Mouse (Mus musculus) heart, embryonic 12.5 days (tissue): ENCODE data around the gene Rdm1. TPM values are rescaled to one million over a fixed set of nuclear protein-coding genes. Genes with fewer than 3 reads are reported as not detected.

Source experiments
- ATAC-seq: fragments of 200-750 bp; cut with Nextera tagmentation; 2 replicates; pipeline ENCODE4 v1.8.0; 2017; ENCODE audit warnings: moderate TSS enrichment, moderate library complexity; ENCODE audit not compliant: insufficient number of reproducible peaks, low FRiP score
- H3K27ac ChIP-seq: fragments of 300-500 bp; sonication (generic); 2 replicates; pipeline ENCODE4 v1.5.1; 2016; ENCODE audit warnings: mild to moderate bottlenecking, moderate library complexity; ENCODE audit not compliant: poor library complexity, severe bottlenecking
- H3K27me3 ChIP-seq: fragments of 300-500 bp; sonication (generic); replicated peaks from 2 replicates; pipeline ENCODE4 v1.6.1; 2016; ENCODE audit warnings: mild to moderate bottlenecking, moderate library complexity
- H3K36me3 ChIP-seq: fragments of 300-500 bp; sonication (generic); 2 replicates; pipeline ENCODE4 v1.6.1; 2016; ENCODE audit warnings: mild to moderate bottlenecking, moderate library complexity
- H3K4me1 ChIP-seq: fragments of 300-500 bp; sonication (generic); replicated peaks from 2 replicates; pipeline ENCODE4 v1.6.1; 2016; ENCODE audit warnings: mild to moderate bottlenecking
- H3K4me2 ChIP-seq: fragments of 300-500 bp; sonication (generic); 2 replicates; pipeline ENCODE4 v1.6.1; 2016; ENCODE audit warnings: mild to moderate bottlenecking, moderate library complexity
- H3K4me3 ChIP-seq: fragments of 300-500 bp; sonication (generic); 2 replicates; pipeline ENCODE4 v1.5.1; 2016; ENCODE audit warnings: mild to moderate bottlenecking
- H3K9ac ChIP-seq: fragments of 300-500 bp; sonication (generic); 2 replicates; pipeline ENCODE4 v1.6.1; 2016; ENCODE audit warnings: mild to moderate bottlenecking, moderate library complexity
- H3K9me3 ChIP-seq: fragments of 300-500 bp; sonication (generic); replicated peaks from 2 replicates; pipeline ENCODE4 v1.6.1; 2016; ENCODE audit warnings: mild to moderate bottlenecking, moderate library complexity
- WGBS: fragments of 180-500 bp; shearing (Covaris S2); methylation state at CpG from one replicate; pipeline ENCODE4 v1.1.7; 2016; 5-methylcytosine and 5-hydroxymethylcytosine counted together
- polyA plus RNA-seq: library from polyadenylated mRNA; unstranded; fragments of >200 nt; fragmentation: Nextera tagmentation; extraction: Ambion mirVana; gene quantifications from 2 replicates; pipeline ENCODE4 v1.2.1, GENCODE M21; 2016

Gene Rdm1
- polyA plus RNA-seq, 1 experiment from 2014 or later, result 28.3 TPM

DNA sequence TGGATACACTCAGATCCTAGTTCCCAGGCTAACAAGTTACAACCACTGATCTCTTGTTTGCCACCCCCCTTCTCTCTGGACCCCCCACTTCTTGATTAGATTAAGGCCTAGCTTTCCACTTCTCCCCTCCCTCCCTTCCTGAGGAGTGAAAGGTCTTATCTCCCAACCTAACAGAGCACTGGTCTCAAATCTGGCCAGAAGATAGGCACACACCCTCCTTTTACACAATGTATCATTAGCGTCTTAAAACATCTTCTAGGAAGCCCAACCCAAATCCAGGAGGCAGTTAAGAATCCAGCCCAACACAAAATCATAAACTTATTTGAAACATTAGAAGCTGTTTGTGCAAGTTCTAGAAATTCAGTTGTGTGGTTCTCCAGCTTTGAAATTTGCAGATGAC is 43.3 kb downstream of the Rdm1 start:
- no peak overlapping the region for H3K9ac ChIP-seq
- WGBS, result 35% methylated on average over 1 of the region's 1 CpGs
- H3K4me1 ChIP-seq, result peaks cover 57% of the 10 kb centered on the region

GRCm38 (mm10) chr11:101671255-101671654 is 44.3 kb downstream of the Rdm1 start:
- Histone ChIP-seq H3K4me1 (peaks cover 57% of the 10 kb centered on the region), H3K9me3 (no peaks in the 10 kb centered on the region), H3K4me2 (no peak overlapping the region), H3K27me3 (no peaks in the 10 kb centered on the region), H3K4me3 (no peak overlapping the region), H3K36me3 (no peaks in the 10 kb centered on the region), H3K9ac (no peak overlapping the region), H3K27ac (no peak overlapping the region)
- no peak for ATAC-seq
- WGBS, result 70% methylated on average over 4 of the region's 4 CpGs

More for the DNA sequence above, 43.3 kb downstream of the Rdm1 start:
- ATAC-seq, result no peak
- no peak overlapping the region for H3K4me3 ChIP-seq
- no peaks in the 10 kb centered on the region for H3K9me3 ChIP-seq
- no peaks in the 10 kb centered on the region for H3K27me3 ChIP-seq
- no peaks in the 10 kb centered on the region for H3K36me3 ChIP-seq
- no peak overlapping the region for H3K4me2 ChIP-seq
- H3K27ac ChIP-seq, result peak overlapping the region; percentile 83; the same call in 1 of the 2 replicates

GRCm38 (mm10) chr11:101673010-101673642 is 46.1 kb downstream of the Rdm1 start:
- ATAC-seq, result peak; percentile 65
- no peaks in the 10 kb centered on the region for H3K36me3 ChIP-seq
- peak overlapping the region; percentile 85 for H3K27ac ChIP-seq
- peak overlapping the region; percentile 17; the same call in 1 of the 2 replicates for H3K9ac ChIP-seq
- H3K4me3 ChIP-seq, result no peak overlapping the region
- H3K4me2 ChIP-seq, result peak overlapping the region; percentile 48
- H3K4me1 ChIP-seq, result peaks cover 44% of the 10 kb centered on the region
- no peaks in the 10 kb centered on the region for H3K27me3 ChIP-seq
- H3K9me3 ChIP-seq, result no peaks in the 10 kb centered on the region
- WGBS, result 11% methylated on average over 16 of the region's 16 CpGs

- Histone ChIP-seq H3K4me1 (peaks cover 35% of the 10 kb centered on the region), H3K36me3 (no peaks in the 10 kb centered on the region), H3K4me2 (no peak overlapping the region), H3K27ac (peak overlapping the region; percentile 85), H3K9me3 (no peaks in the 10 kb centered on the region), H3K9ac (no peak overlapping the region), H3K27me3 (no peaks in the 10 kb centered on the region), H3K4me3 (no peak overlapping the region)
- no peak for ATAC-seq
- 81% methylated on average over 5 of the region's 5 CpGs for WGBS
Observed at GRCm38 (mm10) chr11:101674106-101674505, 47.1 kb downstream of the Rdm1 start.

DNA sequence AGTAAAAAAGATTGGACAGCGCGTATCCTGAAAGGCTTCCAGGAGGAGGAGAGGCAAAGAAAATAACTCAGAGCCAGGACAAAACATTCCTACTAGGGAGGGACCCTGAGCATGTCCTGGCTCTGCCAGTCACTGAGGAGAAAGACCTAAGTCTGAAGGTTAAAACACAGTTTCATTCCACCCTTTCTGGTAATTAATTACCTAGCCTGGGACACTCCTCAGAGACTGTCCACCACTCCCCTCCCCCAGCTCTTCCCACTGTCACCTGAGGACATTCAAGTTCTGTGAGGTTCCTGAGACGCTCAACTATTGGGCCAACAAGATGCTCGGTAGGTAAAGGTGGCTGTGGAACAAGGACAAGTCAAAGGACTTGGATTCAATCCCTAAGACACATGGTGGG is 48.4 kb downstream of the Rdm1 start:
- Histone ChIP-seq H3K36me3 (no peaks in the 10 kb centered on the region), H3K9ac (no peak overlapping the region), H3K9me3 (no peaks in the 10 kb centered on the region), H3K4me2 (no peak overlapping the region), H3K4me3 (no peak overlapping the region), H3K27ac (no peak overlapping the region), H3K27me3 (no peaks in the 10 kb centered on the region), H3K4me1 (peaks cover 27% of the 10 kb centered on the region)
- 84% methylated on average over 4 of the region's 4 CpGs for WGBS
- ATAC-seq, result no peak

DNA sequence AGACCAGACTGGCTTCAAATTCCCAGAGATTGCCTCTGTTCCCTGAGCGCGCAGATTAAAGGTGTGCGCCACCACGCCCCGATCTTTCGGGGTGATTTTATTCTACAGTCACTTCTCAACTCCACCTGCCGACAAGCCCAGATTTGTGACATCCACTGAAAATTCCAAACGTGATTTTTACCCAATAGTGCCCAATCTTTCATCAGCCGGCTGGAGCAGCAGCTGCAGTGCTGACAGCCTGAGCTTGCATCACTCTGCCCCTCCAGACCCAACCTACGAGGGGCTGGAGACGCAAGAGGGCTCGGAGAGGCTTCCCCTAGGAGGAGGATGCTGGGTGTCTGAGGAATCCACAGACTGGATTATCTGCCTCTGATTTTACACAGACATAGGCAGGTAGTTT is 50.7 kb downstream of the Rdm1 start:
- Histone ChIP-seq H3K36me3 (no peaks in the 10 kb centered on the region), H3K9ac (no peak overlapping the region), H3K27me3 (no peaks in the 10 kb centered on the region), H3K27ac (no peak overlapping the region), H3K4me3 (no peak overlapping the region), H3K4me2 (no peak overlapping the region), H3K9me3 (no peaks in the 10 kb centered on the region), H3K4me1 (peaks cover 29% of the 10 kb centered on the region)
- WGBS, result 67% methylated on average over 12 of the region's 12 CpGs
- ATAC-seq, result no peak

DNA sequence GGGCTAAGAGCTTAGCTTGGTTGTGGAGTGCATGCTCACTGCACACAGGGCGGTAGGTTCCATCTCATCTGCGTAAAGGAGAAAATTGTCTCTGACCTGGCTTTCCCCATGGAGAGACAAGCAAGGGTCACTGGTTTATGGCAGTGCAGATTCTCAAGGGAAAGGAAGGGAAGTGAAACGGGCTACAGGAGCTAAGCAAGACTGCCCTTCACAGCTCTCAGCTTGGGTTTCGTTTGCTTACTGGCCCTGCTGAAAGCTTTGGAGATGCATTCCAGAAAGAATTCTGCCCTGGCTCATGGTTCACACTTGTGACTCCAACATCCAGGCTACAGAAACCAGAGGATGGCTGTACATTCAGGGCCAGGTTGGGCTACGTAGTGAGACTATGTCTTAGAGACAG is 51.8 kb downstream of the Rdm1 start:
- no peaks in the 10 kb centered on the region for H3K36me3 ChIP-seq
- no peaks in the 10 kb centered on the region for H3K9me3 ChIP-seq
- H3K27me3 ChIP-seq, result no peaks in the 10 kb centered on the region
- no peak overlapping the region for H3K4me3 ChIP-seq
- ATAC-seq, result no peak
- WGBS, result 64% methylated on average over 5 of the region's 5 CpGs
- H3K4me1 ChIP-seq, result peaks cover 18% of the 10 kb centered on the region
- H3K9ac ChIP-seq, result no peak overlapping the region
- no peak overlapping the region for H3K4me2 ChIP-seq
- no peak overlapping the region for H3K27ac ChIP-seq

DNA sequence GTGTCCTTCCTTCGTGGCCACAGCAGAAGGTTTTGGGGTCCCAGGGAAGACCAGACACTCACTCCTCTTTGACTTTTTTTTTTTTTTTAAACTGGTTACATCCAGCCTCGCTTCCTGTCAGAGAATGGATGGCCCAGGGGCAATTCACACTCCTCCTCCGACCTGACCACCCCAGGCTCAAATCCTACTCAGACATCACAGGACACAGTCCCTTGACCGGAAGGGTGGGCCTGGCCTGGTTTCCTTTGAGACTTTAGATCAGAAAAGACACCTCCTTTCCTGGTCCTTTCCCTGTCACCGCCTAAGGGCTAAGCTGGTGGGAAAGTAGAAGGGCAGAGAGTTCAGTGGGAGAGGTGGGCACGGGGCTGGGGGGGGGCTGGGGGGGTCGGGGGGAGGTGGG is 52.9 kb downstream of the Rdm1 start:
- H3K4me3 ChIP-seq, result no peak overlapping the region
- no peak overlapping the region for H3K9ac ChIP-seq
- H3K36me3 ChIP-seq, result no peaks in the 10 kb centered on the region
- peaks cover 15% of the 10 kb centered on the region for H3K4me1 ChIP-seq
- ATAC-seq, result no peak
- peak overlapping the region; percentile 30; the same call in 1 of the 2 replicates for H3K27ac ChIP-seq
- WGBS, result 34% methylated on average over 7 of the region's 7 CpGs
- no peaks in the 10 kb centered on the region for H3K27me3 ChIP-seq
- H3K4me2 ChIP-seq, result no peak overlapping the region
- H3K9me3 ChIP-seq, result no peaks in the 10 kb centered on the region

GRCm38 (mm10) chr11:101680634-101681325 is 53.8 kb downstream of the Rdm1 start:
- H3K4me3 ChIP-seq, result no peak overlapping the region
- H3K9ac ChIP-seq, result peak overlapping the region; percentile 21; the same call in 1 of the 2 replicates
- H3K27me3 ChIP-seq, result no peaks in the 10 kb centered on the region
- no peaks in the 10 kb centered on the region for H3K36me3 ChIP-seq
- ATAC-seq, result no peak
- WGBS, result 43% methylated on average over 3 of the region's 3 CpGs
- no peaks in the 10 kb centered on the region for H3K9me3 ChIP-seq
- H3K27ac ChIP-seq, result peak overlapping the region; percentile 30; the same call in 1 of the 2 replicates
- no peak overlapping the region for H3K4me2 ChIP-seq
- peaks cover 15% of the 10 kb centered on the region for H3K4me1 ChIP-seq

- WGBS, result 85% methylated on average over 1 of the region's 1 CpGs
- Histone ChIP-seq H3K9ac (no peak overlapping the region), H3K27ac (no peak overlapping the region), H3K9me3 (no peaks in the 10 kb centered on the region), H3K36me3 (no peaks in the 10 kb centered on the region), H3K27me3 (no peaks in the 10 kb centered on the region), H3K4me2 (no peak overlapping the region), H3K4me1 (peaks cover 19% of the 10 kb centered on the region), H3K4me3 (no peak overlapping the region)
- no peak for ATAC-seq
Observed at GRCm38 (mm10) chr11:101681968-101682367, 55.0 kb downstream of the Rdm1 start.

DNA sequence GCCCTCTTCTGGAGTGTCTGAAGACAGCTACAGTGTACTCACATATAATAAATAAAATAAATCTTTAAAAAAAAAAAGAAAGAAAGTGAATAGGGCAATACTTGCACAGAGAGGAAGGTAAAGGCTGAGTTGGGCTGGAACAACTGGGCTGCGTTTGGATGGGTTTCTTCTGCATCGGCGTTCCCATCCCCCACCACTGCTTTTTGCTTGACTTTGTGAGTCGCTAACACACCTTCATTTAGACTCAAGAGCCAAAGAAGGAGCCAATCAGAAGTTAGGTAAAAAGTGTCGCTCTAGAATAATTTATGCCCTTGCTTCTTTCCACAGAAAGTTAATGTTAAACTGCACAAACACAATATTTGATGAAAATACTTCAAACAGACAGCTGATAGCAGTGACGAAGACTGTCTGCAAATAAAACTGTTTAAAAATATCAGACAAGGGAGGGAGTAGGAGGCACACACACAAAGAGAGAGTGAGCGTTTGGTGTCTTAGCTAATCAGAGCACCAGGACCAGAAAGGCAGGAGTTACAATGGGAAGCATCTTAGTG is 55.5 kb downstream of the Rdm1 start:
- no peaks in the 10 kb centered on the region for H3K27me3 ChIP-seq

More for the DNA sequence above, 55.5 kb downstream of the Rdm1 start:
- Histone ChIP-seq H3K27ac (no peak overlapping the region), H3K36me3 (no peaks in the 10 kb centered on the region), H3K4me2 (no peak overlapping the region), H3K9me3 (no peaks in the 10 kb centered on the region), H3K4me1 (peaks cover 21% of the 10 kb centered on the region), H3K9ac (no peak overlapping the region), H3K4me3 (no peak overlapping the region)
- no peak for ATAC-seq
- 76% methylated on average over 7 of the region's 7 CpGs for WGBS
